Mouse (Mus musculus) heart, postnatal 4 days (tissue): Measurements from ENCODE around the gene Plekhg1. TPM values are rescaled to one million over a fixed set of nuclear protein-coding genes. Genes with fewer than 3 reads are reported as not detected.

Source experiments
- DNase-seq: peaks from one replicate; pipeline ENCODE4 v3.0.0; 2021
- total RNA-seq, 2 experiments: library from RNA; stranded (reverse); gene quantifications; 2 replicates each; pipeline ENCODE4 v1.2.3; 2021

Gene Plekhg1
- total RNA-seq, 2 experiments from 2014 or later = 22.1 to 22.7 TPM

- DNase-seq = no peak
Measured at GRCm38 (mm10) chr10:3830618-3831017, 90.5 kb downstream of the Plekhg1 start.

- peak; percentile 31 for DNase-seq
Measured at GRCm38 (mm10) chr10:3831597-3832351, 91.6 kb downstream of the Plekhg1 start.

DNA sequence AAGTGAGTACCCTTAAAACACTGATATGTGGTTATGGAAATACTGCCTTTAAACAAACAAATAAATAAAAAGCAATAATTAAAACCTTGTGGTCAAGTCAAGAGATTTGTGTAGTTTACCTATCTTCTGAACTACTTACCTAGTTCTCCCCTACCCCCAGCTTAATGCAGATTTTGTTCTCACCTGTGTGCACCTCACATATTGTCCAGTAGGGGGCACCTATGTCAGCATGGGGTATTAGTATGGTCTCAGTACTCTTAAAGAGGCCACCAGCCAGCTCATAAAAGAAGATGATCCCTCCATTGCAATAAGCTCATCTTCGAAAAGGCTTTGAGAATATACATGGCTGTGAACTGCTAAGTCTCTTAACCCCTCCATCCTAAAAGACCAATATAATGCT lies 93.9 kb downstream of the Plekhg1 start:
- DNase-seq = no peak

- no peak for DNase-seq
Measured at GRCm38 (mm10) chr10:3834678-3835077, 94.5 kb downstream of the Plekhg1 start.

GRCm38 (mm10) chr10:3835616-3836015 lies 95.5 kb downstream of the Plekhg1 start:
- peak; percentile 70 for DNase-seq

- no peak for DNase-seq
Measured at GRCm38 (mm10) chr10:3839748-3840432, 99.7 kb downstream of the Plekhg1 start.

- no peak for DNase-seq
Measured at GRCm38 (mm10) chr10:3844430-3844829, 104.3 kb downstream of the Plekhg1 start.

DNA sequence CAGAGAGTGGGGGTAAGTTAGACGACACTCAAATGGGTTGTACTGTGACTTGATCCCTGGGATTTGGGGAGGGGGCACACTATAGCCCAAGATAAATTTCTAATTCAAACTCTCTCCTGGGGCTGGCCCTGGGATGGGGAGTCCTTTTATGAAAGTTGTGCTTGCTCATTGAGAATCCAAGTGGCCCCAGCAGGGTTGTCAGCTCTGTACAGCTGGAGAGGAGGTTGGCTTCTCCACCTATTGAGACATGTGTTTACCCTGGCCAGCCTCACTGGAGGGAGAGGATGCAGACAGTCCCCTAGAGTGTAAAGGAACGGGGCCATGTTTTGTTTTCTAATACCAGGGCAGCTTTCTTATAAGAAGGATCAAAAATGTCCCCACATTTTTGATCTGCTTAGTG lies 106.9 kb downstream of the Plekhg1 start:
- no peak for DNase-seq

GRCm38 (mm10) chr10:3851461-3851860 lies 111.3 kb downstream of the Plekhg1 start:
- no peak for DNase-seq

GRCm38 (mm10) chr10:3852733-3853132 lies 112.6 kb downstream of the Plekhg1 start:
- no peak for DNase-seq

DNA sequence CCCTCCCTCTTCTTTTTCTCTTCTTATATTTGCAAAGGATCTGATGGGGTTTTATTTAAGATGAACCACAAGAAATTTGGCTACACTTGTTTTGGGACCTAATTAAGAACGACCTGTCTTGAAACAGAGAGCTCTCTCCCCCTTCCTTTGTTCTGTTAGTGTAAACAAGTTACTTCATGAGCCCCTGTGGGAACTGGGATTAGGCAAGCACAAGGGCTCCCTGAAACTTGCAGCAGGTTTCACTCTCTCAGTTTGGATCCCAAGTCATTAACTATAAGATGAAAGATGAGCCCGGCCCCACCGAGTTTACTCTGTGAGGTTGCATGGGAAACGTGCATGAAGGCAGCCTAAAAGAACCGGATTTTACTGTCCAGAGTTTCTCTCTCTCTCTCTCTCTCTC lies 117.7 kb downstream of the Plekhg1 start:
- DNase-seq = no peak

DNA sequence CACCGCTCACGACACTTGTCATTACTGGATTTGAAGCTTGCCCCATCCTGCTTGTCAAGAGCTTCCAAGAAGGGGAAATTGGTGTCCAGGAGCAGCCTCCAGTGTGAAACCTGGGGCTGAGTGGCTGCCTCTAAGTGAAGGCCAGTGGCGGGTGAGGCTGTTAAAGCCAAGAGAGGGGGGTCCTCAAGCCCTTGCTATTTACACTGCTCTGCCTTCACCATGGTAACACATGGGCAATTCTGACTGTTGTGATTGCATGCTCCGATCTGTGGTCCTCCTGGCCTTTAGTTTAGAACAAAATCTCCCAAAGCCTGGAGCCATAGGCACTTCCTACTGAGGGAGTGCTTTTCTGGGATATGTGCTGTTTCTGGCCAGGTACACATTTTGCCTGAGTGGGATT lies 118.3 kb downstream of the Plekhg1 start:
- no peak for DNase-seq

DNA sequence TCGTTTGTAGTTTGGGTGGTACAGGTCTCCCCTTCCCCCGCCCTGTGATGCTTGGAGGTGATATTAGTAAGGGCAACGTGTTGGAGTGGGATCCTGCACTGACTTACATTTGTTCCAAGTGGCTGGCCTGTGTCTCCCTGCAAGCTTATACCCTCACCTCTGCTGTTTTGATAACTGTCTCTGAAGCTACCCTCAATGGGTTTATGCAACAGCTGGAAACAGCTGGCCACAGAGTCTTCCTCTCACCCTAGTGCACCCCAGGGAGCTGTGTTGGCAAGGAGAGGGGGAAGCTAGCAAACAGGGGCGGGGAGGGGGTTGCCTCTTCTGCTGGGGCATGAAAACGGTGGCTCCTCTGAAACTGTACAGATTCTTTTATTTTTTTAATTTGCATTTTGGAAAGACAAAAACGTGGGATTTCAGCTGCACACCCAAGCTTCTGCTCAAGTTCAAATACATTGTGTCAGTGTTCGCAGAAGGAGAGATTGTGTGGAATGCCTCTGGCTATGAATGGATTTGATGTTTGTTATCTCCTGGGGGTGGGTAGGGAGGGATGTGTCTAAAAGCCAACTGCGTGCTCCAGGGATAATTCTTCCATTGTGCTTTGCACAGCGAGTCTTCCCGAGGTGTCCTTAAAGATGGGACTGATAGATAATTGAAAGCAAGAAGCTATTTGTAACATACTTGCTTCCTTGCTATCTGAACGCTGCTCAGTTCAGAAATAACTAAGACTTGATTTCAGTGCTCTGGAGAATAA lies 119.0 kb downstream of the Plekhg1 start:
- DNase-seq = no peak

DNA sequence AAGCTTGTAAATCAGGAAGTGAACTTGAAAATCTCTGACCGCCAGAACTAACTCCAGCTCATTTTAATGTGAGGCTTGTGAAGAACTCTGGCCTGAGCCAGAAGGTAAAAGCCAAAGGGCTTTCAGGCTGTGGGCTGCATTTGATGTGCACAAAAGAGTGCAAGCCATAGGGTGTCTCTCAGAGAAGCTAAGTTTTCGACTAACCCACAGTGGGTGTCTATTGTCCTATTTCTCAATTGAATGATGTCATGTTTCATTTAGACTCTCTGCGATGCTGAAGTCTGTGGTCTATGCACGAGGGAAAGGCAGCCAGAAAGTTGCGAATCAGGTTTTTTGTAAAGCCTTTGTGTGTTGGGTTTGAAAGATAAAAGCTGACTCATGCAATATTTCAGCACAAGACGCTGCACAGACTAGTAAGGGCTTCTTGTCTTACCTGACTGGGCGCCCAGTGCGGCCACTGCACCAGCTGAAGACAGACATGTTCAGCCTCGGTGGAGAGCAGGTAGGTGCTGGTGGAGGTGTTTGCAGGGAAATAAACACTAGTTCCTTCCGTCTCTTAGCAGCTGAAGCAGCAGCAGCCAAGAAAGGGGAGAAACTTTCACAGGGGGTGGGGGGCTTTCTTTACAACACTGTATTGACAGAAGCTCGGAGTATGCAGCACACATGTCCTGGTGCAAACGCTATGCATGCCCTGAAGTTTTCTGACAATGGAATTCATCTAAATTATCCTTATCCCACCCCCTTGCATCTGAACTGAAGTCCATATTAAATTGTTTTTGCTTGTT lies 123.4 kb downstream of the Plekhg1 start:
- DNase-seq = no peak

DNA sequence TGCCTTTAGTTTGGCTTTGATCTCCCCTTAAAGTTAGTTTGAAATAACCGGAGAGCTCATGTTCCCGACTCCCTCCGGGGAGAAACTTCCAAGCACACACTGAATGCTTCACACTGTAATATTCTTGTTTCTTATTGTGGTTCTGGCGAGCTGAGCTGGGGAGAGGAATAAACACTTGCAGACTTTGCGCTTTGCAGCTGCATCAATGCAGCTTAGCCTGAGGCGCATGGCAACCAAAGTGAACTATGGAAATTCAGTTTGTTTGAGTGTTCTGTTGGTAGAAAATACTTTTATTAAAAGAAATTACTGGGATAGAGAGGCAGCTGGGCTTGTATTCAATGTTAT lies 124.0 kb downstream of the Plekhg1 start:
- DNase-seq = no peak

- DNase-seq = no peak
Measured at GRCm38 (mm10) chr10:3867298-3867697, 127.1 kb downstream of the Plekhg1 start.

DNA sequence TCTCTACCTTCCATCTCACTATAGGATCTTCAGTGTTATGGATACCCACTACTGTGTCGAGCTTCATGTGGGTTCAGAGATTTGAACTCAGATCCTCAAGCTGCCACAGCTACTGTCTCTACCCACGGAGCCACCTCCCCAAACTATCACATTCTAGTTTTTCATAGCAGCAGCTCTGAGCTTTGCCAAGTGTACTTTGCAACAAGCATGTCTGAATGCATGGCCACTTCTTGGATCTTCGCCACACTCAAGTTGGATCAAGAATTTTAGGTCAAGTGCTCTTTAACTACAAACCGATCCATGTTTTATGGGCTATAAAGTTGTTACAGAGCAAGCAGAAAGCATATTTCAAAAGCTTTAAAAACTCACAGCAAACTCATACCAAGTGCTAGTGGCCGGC lies 130.7 kb downstream of the Plekhg1 start:
- no peak for DNase-seq

GRCm38 (mm10) chr10:3873467-3873866 lies 133.3 kb downstream of the Plekhg1 start:
- no peak for DNase-seq

GRCm38 (mm10) chr10:3877852-3878535 lies 137.8 kb downstream of the Plekhg1 start:
- DNase-seq = no peak

DNA sequence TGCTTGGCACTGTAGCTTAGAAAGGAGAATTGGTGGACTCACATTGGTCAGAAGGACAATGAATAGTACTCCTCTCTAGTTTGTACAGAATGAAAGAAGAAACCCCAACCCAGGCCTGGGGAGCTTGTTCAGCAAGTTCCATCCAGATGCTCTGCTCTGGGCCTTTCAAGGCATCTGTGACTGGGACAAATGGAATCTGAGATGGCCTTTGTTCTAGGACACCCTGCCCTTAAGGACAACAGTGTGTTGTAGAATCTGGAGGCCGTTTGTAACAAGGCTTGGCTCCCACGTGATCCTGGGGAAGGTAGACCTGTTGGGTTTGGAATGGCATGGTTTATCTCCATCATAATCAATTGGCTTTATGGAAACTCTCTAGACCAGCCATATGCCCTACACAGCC lies 141.0 kb downstream of the Plekhg1 start:
- no peak for DNase-seq

DNA sequence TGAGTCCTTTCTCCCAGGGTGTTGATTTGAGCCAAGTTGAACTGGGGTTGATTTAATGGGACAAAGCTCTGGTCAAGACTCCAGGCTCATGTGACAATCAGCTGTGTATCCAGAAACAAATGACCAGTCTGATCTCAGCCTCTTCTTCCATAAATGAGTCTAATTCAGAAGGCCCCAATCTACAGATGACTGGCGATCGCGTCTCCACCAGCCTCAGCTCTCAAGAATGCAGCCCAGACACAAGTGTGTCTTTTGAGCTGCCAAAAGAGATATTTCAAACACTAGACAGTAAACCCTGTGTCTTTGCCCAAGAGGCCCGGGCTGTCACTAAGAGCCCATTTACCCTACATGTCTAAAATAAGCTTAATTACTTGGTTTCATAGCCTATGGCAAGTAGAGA lies 148.3 kb downstream of the Plekhg1 start:
- no peak for DNase-seq
